Mouse (Mus musculus) forebrain, postnatal 0 days (tissue): ENCODE measurements around the gene Cd52. TPM values are rescaled to one million over a fixed set of nuclear protein-coding genes. Genes with fewer than 3 reads are reported as not detected.

ENCODE experiments used
- ATAC-seq: fragments of 200-750 bp; cut with Nextera tagmentation; 2 replicates; pipeline ENCODE4 v1.8.0; 2017; ENCODE audit warnings: mild to moderate bottlenecking, moderate library complexity
- DNase-seq: peaks from one replicate; pipeline ENCODE4 v3.0.0-alpha.2; 2015
- H3K27ac ChIP-seq: fragments of 300-500 bp; sonication (generic); 2 replicates; pipeline ENCODE4 v1.5.1; 2014; ENCODE audit warnings: low read depth, mild to moderate bottlenecking, antibody characterized with exemption, low read length, moderate library complexity, mixed read lengths
- H3K27me3 ChIP-seq: fragments of 300-500 bp; sonication (generic); 2 replicates; pipeline ENCODE4 v1.6.1; 2014; ENCODE audit warnings: mild to moderate bottlenecking, low read length, mixed read lengths; ENCODE audit not compliant: insufficient read depth
- H3K36me3 ChIP-seq: fragments of 300-500 bp; sonication (generic); 2 replicates; pipeline ENCODE4 v1.6.1; 2014; ENCODE audit warnings: mild to moderate bottlenecking, moderate library complexity; ENCODE audit not compliant: insufficient read depth
- H3K4me1 ChIP-seq: fragments of 300-500 bp; sonication (generic); 2 replicates; pipeline ENCODE4 v1.6.1; 2014; ENCODE audit warnings: antibody characterized with exemption; ENCODE audit not compliant: insufficient read depth
- H3K4me2 ChIP-seq: fragments of 300-500 bp; sonication (generic); 2 replicates; pipeline ENCODE4 v1.6.1; 2014; ENCODE audit warnings: low read depth, mild to moderate bottlenecking, moderate library complexity
- H3K4me3 ChIP-seq: fragments of 300-500 bp; sonication (generic); 2 replicates; pipeline ENCODE4 v1.5.1; 2014; ENCODE audit warnings: low read depth, low read length, mixed read lengths
- H3K9ac ChIP-seq: fragments of 300-500 bp; sonication (generic); 2 replicates; pipeline ENCODE4 v1.6.1; 2014; ENCODE audit warnings: mild to moderate bottlenecking
- H3K9me3 ChIP-seq: fragments of 300-500 bp; sonication (generic); 2 replicates; pipeline ENCODE4 v1.6.1; 2016; ENCODE audit warnings: low read length
- CTCF ChIP-seq: sonication (generic); IDR thresholded peaks from 2 replicates; pipeline ENCODE4 v1.5.1; 2016; ENCODE audit warnings: antibody characterized with exemption, control low read depth, low read depth
- WGBS: fragments of 180-500 bp; shearing (Covaris S2); extraction: QIAGEN DNeasy Blood & Tissue Kit; methylation state at CpG from one replicate; pipeline ENCODE4 v1.1.7; 2014; 5-methylcytosine and 5-hydroxymethylcytosine counted together
- polyA plus RNA-seq: library from polyadenylated mRNA; unstranded; fragments of >200 nt; fragmentation: Nextera tagmentation; extraction: Ambion mirVana; gene quantifications from 2 replicates; pipeline ENCODE4 v1.2.1, GENCODE M21; 2015
- total RNA-seq: library from RNA; depleted of rRNA; stranded (reverse); fragments of >200 nt; gene quantifications from 2 replicates; pipeline ENCODE4 v1.2.3, GENCODE M21; 2014

Gene Cd52
- total and polyA plus RNA-seq, 2 experiments from 2014 or later = 2.0 to 4.1 TPM

- Histone ChIP-seq H3K9me3 (no peaks in the 10 kb centered on the region), H3K9ac (no peak overlapping the region), H3K27me3 (no peaks in the 10 kb centered on the region), H3K4me3 (no peak overlapping the region), H3K4me2 (no peak overlapping the region), H3K27ac (no peak overlapping the region), H3K36me3 (no peaks in the 10 kb centered on the region), H3K4me1 (no peaks in the 10 kb centered on the region)
- DNase-seq = no peak
- ATAC-seq = no peak
- 86% methylated on average over 6 of the region's 6 CpGs for WGBS
- no peak for TF ChIP-seq CTCF
Observed at GRCm38 (mm10) chr4:134112403-134112802, 17.5 kb upstream of the Cd52 start.

GRCm38 (mm10) chr4:134110653-134111052 is 15.8 kb upstream of the Cd52 start:
- ATAC-seq = no peak
- 51% methylated on average over 3 of the region's 3 CpGs for WGBS
- H3K27me3 ChIP-seq = no peaks in the 10 kb centered on the region
- H3K4me2 ChIP-seq = no peak overlapping the region
- H3K4me3 ChIP-seq = no peak overlapping the region
- DNase-seq = no peak
- no peaks in the 10 kb centered on the region for H3K4me1 ChIP-seq
- no peak overlapping the region for H3K9ac ChIP-seq
- H3K27ac ChIP-seq = no peak overlapping the region
- no peaks in the 10 kb centered on the region for H3K36me3 ChIP-seq
- no peak for TF ChIP-seq CTCF
- H3K9me3 ChIP-seq = no peaks in the 10 kb centered on the region

GRCm38 (mm10) chr4:134108196-134108595 is 13.3 kb upstream of the Cd52 start:
- DNase-seq = no peak
- 68% methylated on average over 5 of the region's 5 CpGs for WGBS
- H3K4me1 ChIP-seq = no peaks in the 10 kb centered on the region
- H3K4me2 ChIP-seq = no peak overlapping the region
- H3K27me3 ChIP-seq = no peaks in the 10 kb centered on the region
- H3K27ac ChIP-seq = no peak overlapping the region
- H3K4me3 ChIP-seq = no peak overlapping the region
- no peaks in the 10 kb centered on the region for H3K9me3 ChIP-seq
- no peak for ATAC-seq
- no peak for TF ChIP-seq CTCF
- H3K36me3 ChIP-seq = no peaks in the 10 kb centered on the region
- H3K9ac ChIP-seq = no peak overlapping the region

GRCm38 (mm10) chr4:134107730-134108129 is 12.8 kb upstream of the Cd52 start:
- 81% methylated on average over 7 of the region's 7 CpGs for WGBS
- ATAC-seq (no peak), DNase-seq (no peak)
- no peak overlapping the region for H3K9ac ChIP-seq
- TF ChIP-seq CTCF = no peak
- H3K9me3 ChIP-seq = no peaks in the 10 kb centered on the region
- no peaks in the 10 kb centered on the region; the same call in 1 of the 2 replicates for H3K4me1 ChIP-seq
- H3K27me3 ChIP-seq = no peaks in the 10 kb centered on the region
- no peaks in the 10 kb centered on the region for H3K36me3 ChIP-seq
- no peak overlapping the region for H3K27ac ChIP-seq
- H3K4me2 ChIP-seq = no peak overlapping the region
- H3K4me3 ChIP-seq = no peak overlapping the region

- no peaks in the 10 kb centered on the region for H3K27me3 ChIP-seq
- no peak overlapping the region for H3K9ac ChIP-seq
- no peaks in the 10 kb centered on the region for H3K9me3 ChIP-seq
- ATAC-seq = no peak
- no peaks in the 10 kb centered on the region for H3K36me3 ChIP-seq
- no peak for DNase-seq
- WGBS = 84% methylated on average over 7 of the region's 7 CpGs
- TF ChIP-seq CTCF = no peak
- no peaks in the 10 kb centered on the region; the same call in 1 of the 2 replicates for H3K4me1 ChIP-seq
- no peak overlapping the region for H3K4me3 ChIP-seq
- H3K27ac ChIP-seq = no peak overlapping the region
- H3K4me2 ChIP-seq = no peak overlapping the region
Observed at GRCm38 (mm10) chr4:134106105-134106504, 11.2 kb upstream of the Cd52 start.

GRCm38 (mm10) chr4:134102742-134103119 is 7.8 kb upstream of the Cd52 start:
- H3K9ac ChIP-seq = peak overlapping the region; percentile 57
- no peak overlapping the region for H3K27ac ChIP-seq
- H3K9me3 ChIP-seq = no peaks in the 10 kb centered on the region
- H3K27me3 ChIP-seq = no peaks in the 10 kb centered on the region
- TF ChIP-seq CTCF = no peak
- H3K4me1 ChIP-seq = no peaks in the 10 kb centered on the region; the same call in 1 of the 2 replicates
- H3K36me3 ChIP-seq = no peaks in the 10 kb centered on the region
- H3K4me3 ChIP-seq = peak overlapping the region; percentile 79
- WGBS = 6% methylated on average over 21 of the region's 21 CpGs
- ATAC-seq (peak; percentile 56), DNase-seq (no peak)
- peak overlapping the region; percentile 74 for H3K4me2 ChIP-seq

GRCm38 (mm10) chr4:134101979-134102741 is 7.3 kb upstream of the Cd52 start, which contains the start of gene Ubxn11:
Gene Ubxn11 (plus strand): TSS chr4:134102570.
- peak; percentile 94 for DNase-seq
- Histone ChIP-seq H3K9ac (peak within 1 kb of the TSS; percentile 57), H3K9me3 (no peaks in the 10 kb centered on the region), H3K27ac (no peak within 1 kb of the TSS), H3K4me3 (peak within 1 kb of the TSS; percentile 79), H3K4me2 (peak within 1 kb of the TSS; percentile 74), H3K27me3 (no peaks in the 10 kb centered on the region), H3K4me1 (no peaks in the 10 kb centered on the region; the same call in 1 of the 2 replicates), H3K36me3 (no peaks in the 10 kb centered on the region)
- WGBS = 18% methylated on average over 34 of the region's 34 CpGs
- peak; percentile 100 for ATAC-seq
- TF ChIP-seq CTCF = no peak
